Mouse (Mus musculus): Measurements from ENCODE around the gene Poln.

GRCm38 (mm10) chr5:34216025-34216424 is 46.8 kb upstream of the Poln start:
- TF ChIP-seq POLR2A (IDR thresholded peaks at IDR 0.05; ENCODE audit: borderline replicate concordance, extremely low read depth, insufficient read depth, insufficient read length, poor library complexity, severe bottlenecking): no peak
- no peak for TF ChIP-seq CTCF (IDR thresholded peaks at IDR 0.05; ENCODE audit: borderline replicate concordance, extremely low read depth, insufficient read depth, insufficient read length)
